Mouse (Mus musculus) urinary bladder, postnatal 10 days (tissue): ENCODE measurements around the gene Slc38a8.
A peak's percentile ranks its signal among the peaks of the same experiment; 100 is the strongest.

Experiments used
- DNase-seq: peaks from one replicate; pipeline ENCODE4 v3.0.0; 2022; ENCODE audit warnings: low spot score

Gene Slc38a8

GRCm38 (mm10) chr8:119484145-119484896 lies 17.2 kb downstream of the Slc38a8 start:
- no peak for DNase-seq

GRCm38 (mm10) chr8:119478684-119479083 lies 22.8 kb downstream of the Slc38a8 start:
- no peak for DNase-seq

GRCm38 (mm10) chr8:119468091-119468490 lies 33.4 kb downstream of the Slc38a8 start:
- no peak for DNase-seq

- DNase-seq = no peak
Measured at GRCm38 (mm10) chr8:119466794-119467193, 34.7 kb downstream of the Slc38a8 start.

- no peak for DNase-seq
Measured at GRCm38 (mm10) chr8:119466105-119466504, 35.4 kb downstream of the Slc38a8 start.

- DNase-seq = no peak
Measured at GRCm38 (mm10) chr8:119463709-119464108, 37.8 kb downstream of the Slc38a8 start.

GRCm38 (mm10) chr8:119461356-119461755 lies 40.1 kb downstream of the Slc38a8 start:
- DNase-seq = no peak

- DNase-seq = no peak
Measured at GRCm38 (mm10) chr8:119459724-119460123, 41.8 kb downstream of the Slc38a8 start.

- DNase-seq = no peak
Measured at GRCm38 (mm10) chr8:119456045-119456444, 45.5 kb downstream of the Slc38a8 start.

- no peak for DNase-seq
Measured at GRCm38 (mm10) chr8:119452919-119453318, 48.6 kb downstream of the Slc38a8 start.

- no peak for DNase-seq
Measured at GRCm38 (mm10) chr8:119451131-119451530, 50.4 kb downstream of the Slc38a8 start.

- no peak for DNase-seq
Measured at GRCm38 (mm10) chr8:119449627-119450026, 51.9 kb downstream of the Slc38a8 start.

GRCm38 (mm10) chr8:119447781-119448170 lies 53.7 kb downstream of the Slc38a8 start:
- no peak for DNase-seq

GRCm38 (mm10) chr8:119446990-119447780 lies 54.3 kb downstream of the Slc38a8 start:
- no peak for DNase-seq

- DNase-seq = peak; percentile 54
Measured at GRCm38 (mm10) chr8:119446211-119446989, 55.1 kb downstream of the Slc38a8 start, which contains the start of gene Necab2. Necab2 (plus strand) TSS chr8:119446719.

- no peak for DNase-seq
Measured at GRCm38 (mm10) chr8:119442970-119443369, 58.5 kb downstream of the Slc38a8 start.

GRCm38 (mm10) chr8:119442013-119442412 lies 59.5 kb downstream of the Slc38a8 start:
- no peak for DNase-seq

- no peak for DNase-seq
Measured at GRCm38 (mm10) chr8:119440952-119441270, 60.6 kb downstream of the Slc38a8 start.

GRCm38 (mm10) chr8:119440250-119440951 lies 61.1 kb downstream of the Slc38a8 start:
- DNase-seq = no peak

- DNase-seq = no peak
Measured at GRCm38 (mm10) chr8:119439893-119440249, 61.6 kb downstream of the Slc38a8 start.

GRCm38 (mm10) chr8:119439424-119439823 lies 62.1 kb downstream of the Slc38a8 start:
- DNase-seq = no peak

- DNase-seq = no peak
Measured at GRCm38 (mm10) chr8:119438876-119439275, 62.6 kb downstream of the Slc38a8 start.
